Mouse (Mus musculus) right cerebral cortex, adult 18-20 months (tissue): ENCODE measurements around the gene Qdpr.

Experiments
- DNase-seq: peaks from one replicate; pipeline ENCODE4 v3.0.0; 2022; ENCODE audit warnings: mixed read lengths

Gene Qdpr

GRCm38 (mm10) chr5:45449831-45450716 is at the start of gene Qdpr:
Gene Qdpr (minus strand): TSS chr5:45450236.
- peak; percentile 97 for DNase-seq

GRCm38 (mm10) chr5:45497564-45497963 is 47.5 kb upstream of the Qdpr start:
- no peak for DNase-seq

GRCm38 (mm10) chr5:45496930-45497550 is 47.0 kb upstream of the Qdpr start:
- no peak for DNase-seq

- no peak for DNase-seq
These were observed 46.4 kb upstream of the Qdpr start for GRCm38 (mm10) chr5:45496479-45496878.

GRCm38 (mm10) chr5:45496042-45496441 is 46.0 kb upstream of the Qdpr start:
- DNase-seq, result no peak

- no peak for DNase-seq
These were observed 45.5 kb upstream of the Qdpr start for GRCm38 (mm10) chr5:45495429-45495975.

GRCm38 (mm10) chr5:45494093-45494755 is 44.2 kb upstream of the Qdpr start:
- no peak for DNase-seq

- DNase-seq, result peak; percentile 98
These were observed 43.4 kb upstream of the Qdpr start, which contains the start of gene Lap3 for GRCm38 (mm10) chr5:45493191-45494092. Gene Lap3 (plus strand): TSS chr5:45493374.

- no peak for DNase-seq
These were observed 41.7 kb upstream of the Qdpr start for GRCm38 (mm10) chr5:45491776-45492175.

GRCm38 (mm10) chr5:45483654-45484053 is 33.6 kb upstream of the Qdpr start:
- DNase-seq, result no peak

- DNase-seq, result no peak
These were observed 32.6 kb upstream of the Qdpr start for GRCm38 (mm10) chr5:45482607-45483006.

GRCm38 (mm10) chr5:45481125-45481524 is 31.1 kb upstream of the Qdpr start:
- DNase-seq, result no peak

GRCm38 (mm10) chr5:45480066-45480465 is 30.0 kb upstream of the Qdpr start:
- DNase-seq, result no peak

GRCm38 (mm10) chr5:45477601-45478000 is 27.6 kb upstream of the Qdpr start:
- DNase-seq, result no peak

GRCm38 (mm10) chr5:45476288-45476687 is 26.3 kb upstream of the Qdpr start:
- peak; percentile 43 for DNase-seq

- DNase-seq, result no peak
These were observed 25.7 kb upstream of the Qdpr start for GRCm38 (mm10) chr5:45475771-45476170.

GRCm38 (mm10) chr5:45474758-45475157 is 24.7 kb upstream of the Qdpr start:
- no peak for DNase-seq

GRCm38 (mm10) chr5:45474215-45474614 is 24.2 kb upstream of the Qdpr start:
- DNase-seq, result peak; percentile 66

- no peak for DNase-seq
These were observed 23.5 kb upstream of the Qdpr start for GRCm38 (mm10) chr5:45473521-45473920.

- peak; percentile 44 for DNase-seq
These were observed 22.9 kb upstream of the Qdpr start for GRCm38 (mm10) chr5:45472880-45473450.

- no peak for DNase-seq
These were observed 4.4 kb upstream of the Qdpr start for GRCm38 (mm10) chr5:45454456-45454855.

- no peak for DNase-seq
These were observed 3.4 kb upstream of the Qdpr start, which contains the start of gene Clrn2 for GRCm38 (mm10) chr5:45453451-45453850. Gene Clrn2 (plus strand): TSS chr5:45453751.
